Mouse (Mus musculus): ENCODE measurements around the gene Cxcl3.

- no peak for TF ChIP-seq CTCF (IDR thresholded peaks at IDR 0.05; ENCODE audit: extremely low read depth, insufficient read depth, low read length)
- no peak for TF ChIP-seq POLR2A (IDR thresholded peaks at IDR 0.05; ENCODE audit: extremely low read depth, insufficient read depth, low read length)
Measured at GRCm38 (mm10) chr5:90758020-90758605, 27.8 kb upstream of the Cxcl3 start.

All from cortical plate, adult 2 months (tissue).